Mouse (Mus musculus) erythroblast, adult 5-6 weeks (primary cell): ENCODE results near the gene Gnb1l. TPM values are rescaled to one million over a fixed set of nuclear protein-coding genes. Genes with fewer than 3 reads are reported as not detected.

Source experiments
- ATAC-seq: replicated peaks from 2 replicates; pipeline ENCODE4 v1.8.0; 2016; ENCODE audit warnings: moderate number of reproducible peaks, mild to moderate bottlenecking, moderate TSS enrichment, inconsistent platforms; ENCODE audit not compliant: poor library complexity, low FRiP score, severe bottlenecking
- total RNA-seq, 2 experiments: library from RNA; stranded (forward) in 1 of 2; stranded (reverse) in 1 of 2; fragments of 150-400 nt in 1 of 2; fragments of 200-764, 138-1000 nt in 1 of 2; gene quantifications; 2 replicates each; pipeline versions ENCODE4 v1.2.3 to v1.2.4; 2015 to 2017; ENCODE audit warnings: low replicate concordance in 2 of 2

The Gnb1l gene
- total RNA-seq, 2 experiments from 2014 or later = 0.94 to 10.6 TPM

DNA sequence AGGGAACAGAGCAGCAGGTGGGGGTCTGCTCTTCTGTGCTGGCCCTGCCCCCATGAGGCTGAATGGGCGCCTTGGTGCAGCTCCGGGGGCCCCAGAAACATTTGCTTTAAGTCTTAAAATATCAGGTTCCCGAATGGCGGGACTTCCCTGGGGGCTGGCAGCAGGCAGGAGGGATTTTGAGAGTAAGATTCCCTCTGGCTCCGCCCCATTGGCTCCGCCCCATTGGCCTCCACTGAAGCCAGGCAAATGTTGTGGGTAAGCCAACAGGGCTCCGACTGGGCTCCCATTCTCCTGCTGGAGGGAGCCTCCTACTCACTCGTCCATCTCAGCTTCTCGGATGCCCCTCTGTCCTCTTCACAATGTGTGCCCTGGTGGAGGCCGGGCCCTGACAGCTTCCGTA lies 109.7 kb downstream of the Gnb1l start:
- ATAC-seq = no peak

DNA sequence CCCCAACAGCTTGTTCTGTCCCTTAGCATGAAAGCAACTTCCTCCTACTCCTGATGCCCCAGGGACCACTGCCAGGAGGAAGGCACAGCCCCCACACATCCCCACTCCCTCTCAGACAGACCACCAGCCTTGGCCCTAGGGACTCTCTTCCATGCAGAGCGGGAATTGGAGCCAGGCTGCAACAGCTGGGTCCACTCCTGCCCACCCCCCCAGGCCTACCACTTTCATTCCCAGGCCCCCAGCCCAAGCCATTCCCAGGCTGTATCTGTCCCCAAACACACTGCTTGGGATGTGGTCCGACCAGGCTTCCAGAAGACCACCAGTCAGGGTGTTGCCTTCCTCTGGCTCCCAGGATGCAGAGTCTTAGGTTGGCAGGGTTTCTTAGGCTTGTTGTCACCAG lies 110.6 kb downstream of the Gnb1l start:
- no peak for ATAC-seq

DNA sequence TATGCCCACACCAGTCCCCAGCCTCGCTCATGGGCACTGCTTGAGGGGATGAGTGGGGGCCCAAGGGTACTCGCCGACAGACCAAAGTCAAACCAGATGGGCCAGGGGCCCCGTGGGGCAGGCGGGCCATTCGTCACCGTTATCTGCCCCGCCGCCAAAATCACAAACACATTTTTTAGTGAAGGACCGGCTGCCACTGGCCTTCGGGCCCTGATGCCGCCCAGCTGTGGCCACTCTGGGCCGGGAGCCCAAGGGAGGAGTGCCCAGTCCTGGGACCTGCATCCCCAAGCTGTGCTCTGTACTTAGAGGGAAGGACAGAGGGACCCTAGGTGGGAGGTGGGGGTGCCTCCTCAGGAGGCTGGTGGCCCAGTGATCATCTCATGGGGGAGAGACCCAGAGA lies 113.2 kb downstream of the Gnb1l start:
- ATAC-seq = no peak

DNA sequence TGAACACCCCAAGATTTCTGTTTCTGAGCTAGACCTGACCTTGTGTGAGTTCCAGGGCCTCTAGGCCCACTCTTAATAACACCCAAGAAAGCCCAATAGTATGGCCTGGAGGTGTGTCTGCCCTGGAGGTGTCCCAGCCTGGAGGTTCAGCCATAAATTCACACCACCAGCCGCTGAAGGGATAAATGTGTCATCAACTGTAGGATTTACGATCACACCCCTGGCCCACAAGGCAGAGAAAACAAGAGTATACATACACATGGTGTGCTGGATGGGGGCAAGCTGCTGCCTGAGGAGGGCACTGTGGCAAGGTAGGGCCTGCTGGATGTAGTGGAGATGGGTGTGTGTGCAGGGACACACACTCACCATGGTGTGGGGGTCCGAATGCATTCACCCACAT lies 114.8 kb downstream of the Gnb1l start:
- no peak for ATAC-seq

Other genes starting within 250 kb of the Gnb1l start
- gene Ranbp1, start 250.0 kb upstream of the Gnb1l start, total RNA-seq (2015; ENCODE audit: low replicate concordance) = 74.6 and 96.3 TPM in 2 replicates
- gene Ranbp1, start 250.0 kb upstream of the Gnb1l start, total RNA-seq (2017; ENCODE audit: low replicate concordance) = 83.7 and 90.7 TPM in 2 replicates
- not detected in 2 replicates for gene Gm49776, start 240.4 kb upstream of the Gnb1l start, total RNA-seq (2015; ENCODE audit: low replicate concordance)
- gene Gm49776, start 240.4 kb upstream of the Gnb1l start, total RNA-seq (2017; ENCODE audit: low replicate concordance) = not detected in 2 replicates
- 16.3 and 30.2 TPM in 2 replicates for gene Dgcr8, start 209.5 kb upstream of the Gnb1l start, total RNA-seq (2015; ENCODE audit: low replicate concordance)
- gene Dgcr8, start 209.5 kb upstream of the Gnb1l start, total RNA-seq (2017; ENCODE audit: low replicate concordance) = 38.3 and 46.7 TPM in 2 replicates
- gene Tango2, start 150.6 kb upstream of the Gnb1l start, total RNA-seq (2015; ENCODE audit: low replicate concordance) = 8.8 and 26.9 TPM in 2 replicates
- gene Tango2, start 150.6 kb upstream of the Gnb1l start, total RNA-seq (2017; ENCODE audit: low replicate concordance) = 8.8 and 12.1 TPM in 2 replicates
- gene Arvcf, start 150.5 kb upstream of the Gnb1l start, total RNA-seq (2015; ENCODE audit: low replicate concordance) = 1.5 and 2.7 TPM in 2 replicates
- gene Arvcf, start 150.5 kb upstream of the Gnb1l start, total RNA-seq (2017; ENCODE audit: low replicate concordance) = 8.7 TPM in 1 of 2 replicates, not detected in the other
- 274 and 358 TPM in 2 replicates for gene Txnrd2, start 72.3 kb upstream of the Gnb1l start, total RNA-seq (2015; ENCODE audit: low replicate concordance)
- gene Txnrd2, start 72.3 kb upstream of the Gnb1l start, total RNA-seq (2017; ENCODE audit: low replicate concordance) = 493 and 499 TPM in 2 replicates
- 27.9 and 29.9 TPM in 2 replicates for gene Comt, start 71.9 kb upstream of the Gnb1l start, total RNA-seq (2015; ENCODE audit: low replicate concordance)
- 26.8 and 29.1 TPM in 2 replicates for gene Comt, start 71.9 kb upstream of the Gnb1l start, total RNA-seq (2017; ENCODE audit: low replicate concordance)
- 2.7 TPM in 1 of 2 replicates, not detected in the other for gene Rtl10, start 188 bp downstream of the Gnb1l start, total RNA-seq (2015; ENCODE audit: low replicate concordance)
- gene Rtl10, start 188 bp downstream of the Gnb1l start, total RNA-seq (2017; ENCODE audit: low replicate concordance) = 1.1 and 4.5 TPM in 2 replicates
- gene Tbx1, start 92.0 kb downstream of the Gnb1l start, total RNA-seq (2015; ENCODE audit: low replicate concordance) = not detected in 2 replicates
- not detected in 2 replicates for gene Tbx1, start 92.0 kb downstream of the Gnb1l start, total RNA-seq (2017; ENCODE audit: low replicate concordance)
- 3.7 TPM in 1 of 2 replicates, not detected in the other for gene Gp1bb, start 123.7 kb downstream of the Gnb1l start, total RNA-seq (2015; ENCODE audit: low replicate concordance)
- gene Gp1bb, start 123.7 kb downstream of the Gnb1l start, total RNA-seq (2017; ENCODE audit: low replicate concordance) = 0.56 and 0.94 TPM in 2 replicates
- not detected in 2 replicates for gene Gm49601, start 127.7 kb downstream of the Gnb1l start, total RNA-seq (2015; ENCODE audit: low replicate concordance)
- 0.85 TPM in 1 of 2 replicates, not detected in the other for gene Gm49601, start 127.7 kb downstream of the Gnb1l start, total RNA-seq (2017; ENCODE audit: low replicate concordance)
- gene Sept5, start 131.2 kb downstream of the Gnb1l start, total RNA-seq (2015; ENCODE audit: low replicate concordance) = 13.4 and 19.4 TPM in 2 replicates
- 11.7 and 15.2 TPM in 2 replicates for gene Sept5, start 131.2 kb downstream of the Gnb1l start, total RNA-seq (2017; ENCODE audit: low replicate concordance)